Mouse (Mus musculus) bone marrow macrophage, adult 2 months (primary cell): ENCODE data around the gene Fam199x.

Source experiments
- CTCF ChIP-seq: IDR thresholded peaks from 2 replicates; pipeline ENCODE4 v1.5.1; 2012; ENCODE audit warnings: low read depth, mild to moderate bottlenecking, low read length, moderate library complexity
- POLR2A ChIP-seq: IDR thresholded peaks from 2 replicates; pipeline ENCODE4 v1.6.1; 2012; ENCODE audit warnings: mild to moderate bottlenecking, low read depth, low read length, borderline replicate concordance

- TF ChIP-seq POLR2A (no peak), CTCF (no peak)
These were observed 34.2 kb upstream of the Fam199x start for GRCm38 (mm10) chrX:137015099-137015709.
